20 mouse cellular contexts compared by ENCODE assay signal in the genomic region with DNA sequence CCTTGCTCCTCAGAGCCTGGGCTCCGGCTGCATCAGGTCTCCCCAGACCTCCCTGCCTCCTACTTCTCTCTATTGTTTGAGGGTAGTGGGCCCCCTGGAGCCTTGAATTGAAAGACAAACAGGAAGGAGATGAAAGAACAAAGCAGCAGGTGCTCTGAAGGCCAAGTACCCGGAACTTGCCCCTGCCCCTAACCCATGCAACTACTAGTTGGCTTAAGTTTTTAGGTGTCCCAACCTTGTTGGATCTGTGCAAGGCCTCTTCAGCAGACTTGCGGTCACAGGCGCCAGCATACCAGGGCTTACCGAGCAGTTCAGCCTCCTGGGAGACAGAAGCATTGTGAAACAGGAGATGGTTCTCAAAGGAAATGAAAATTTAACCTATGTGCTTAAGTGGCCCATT. TPM values are rescaled to one million over a fixed set of nuclear protein-coding genes. Genes with fewer than 3 reads are reported as not detected.
DNase-seq lines count a peak whose midpoint lies in the region; ATAC-seq lines count a peak whose summit lies in the region.
"Had no signal": no experiment of that assay in that cellular context is flagged by ENCODE, and none has a peak within 500 bp of the region (broad histone marks: within the 10 kb centered on the region; RNA-seq: fewer than 3 reads in every experiment).

No protein-coding gene starts in this region.

- WGBS in midbrain, embryonic 10.5 days, result 30% methylated on average over 5 of the region's 5 CpGs
- 29% methylated on average over 5 of the region's 5 CpGs for WGBS in neural tube, embryonic 15.5 days
- 39% methylated on average over 5 of the region's 5 CpGs for WGBS in forebrain, embryonic 14.5 days

- no peak overlapping the region for H3K9ac ChIP-seq in neural tube, embryonic 15.5 days (replicated peaks)
- no peak overlapping the region for H3K9ac ChIP-seq in forebrain, embryonic 14.5 days (ENCODE audit: low read length)
- H3K9ac ChIP-seq: hindbrain, embryonic 14.5 days; lung, embryonic 15.5 days; neural tube, embryonic 12.5 days had no signal

- ATAC-seq in common myeloid progenitor, adult 5-6 weeks (replicated peaks; ENCODE audit: low read depth, poor library complexity, severe bottlenecking), result peak; percentile 54; the same call in 1 of the 2 replicates
- no peak for ATAC-seq in neural tube, embryonic 15.5 days (ENCODE audit: low FRiP score)
- no peak for ATAC-seq in forebrain, embryonic 14.5 days
- ATAC-seq: activated CD4-positive, CD25-positive, alpha-beta regulatory T cell, adult 4 months; intestine, embryonic 16.5 days had no signal

- H3K27ac ChIP-seq in midbrain, embryonic 10.5 days (replicated peaks), result no peak overlapping the region
- no peak overlapping the region for H3K27ac ChIP-seq in neural tube, embryonic 15.5 days (replicated peaks)
- no peak overlapping the region for H3K27ac ChIP-seq in forebrain, embryonic 14.5 days (ENCODE audit: low read depth, low read length)
- H3K27ac ChIP-seq: hindbrain, embryonic 14.5 days; kidney, postnatal 0 days; left cerebral cortex, adult 2 months; limb, embryonic 10.5 days; lung, embryonic 15.5 days; neural tube, embryonic 12.5 days had no signal

- H3K4me1 ChIP-seq in midbrain, embryonic 10.5 days, result peaks cover 11% of the 10 kb centered on the region
- no peaks in the 10 kb centered on the region for H3K4me1 ChIP-seq in neural tube, embryonic 15.5 days
- H3K4me1 ChIP-seq in forebrain, embryonic 14.5 days (ENCODE audit: control insufficient read depth, insufficient read depth, low read length), result no peaks in the 10 kb centered on the region
- H3K4me1 ChIP-seq: lung, embryonic 15.5 days; neural tube, embryonic 12.5 days had no signal

- H3K27me3 ChIP-seq in midbrain, embryonic 10.5 days (ENCODE audit: low read depth, poor library complexity, severe bottlenecking), result no peaks in the 10 kb centered on the region
- no peaks in the 10 kb centered on the region for H3K27me3 ChIP-seq in neural tube, embryonic 15.5 days (replicated peaks)
- H3K27me3 ChIP-seq in forebrain, embryonic 14.5 days (replicated peaks; ENCODE audit: control insufficient read depth, insufficient read depth, low read length), result no peaks in the 10 kb centered on the region
- H3K27me3 ChIP-seq: lung, embryonic 15.5 days; neural tube, embryonic 12.5 days had no signal

- peak; percentile 37 for DNase-seq in adrenal gland, postnatal 14 days
- no peak for DNase-seq in adrenal gland, adult (ENCODE audit: inconsistent age in 2 of 2, low spot score in 1 of 2)
- DNase-seq in thymus, adult 18-20 months, result peak; percentile 16 to 54
- no peak for DNase-seq in midbrain, embryonic 10.5 days (ENCODE audit: low spot score)
- DNase-seq in cerebellum, adult 18-20 months, result no peak
- no peak for DNase-seq in forebrain, embryonic 14.5 days (ENCODE audit: low spot score)
- DNase-seq: cerebellum, postnatal 14 days; gastrocnemius, postnatal 10 days; right cerebral cortex, postnatal 14 days had no signal

- H3K4me2 ChIP-seq in neural tube, embryonic 15.5 days, result no peak overlapping the region
- no peak overlapping the region for H3K4me2 ChIP-seq in forebrain, embryonic 14.5 days (ENCODE audit: low read length)
- H3K4me2 ChIP-seq: hindbrain, embryonic 14.5 days; liver, embryonic 11.5 days; lung, embryonic 15.5 days; neural tube, embryonic 12.5 days had no signal

- no peaks in the 10 kb centered on the region for H3K36me3 ChIP-seq in midbrain, embryonic 10.5 days
- no peaks in the 10 kb centered on the region for H3K36me3 ChIP-seq in neural tube, embryonic 15.5 days
- H3K36me3 ChIP-seq in forebrain, embryonic 14.5 days (ENCODE audit: control insufficient read depth, insufficient read depth, low read length), result no peaks in the 10 kb centered on the region
- H3K36me3 ChIP-seq: limb, embryonic 10.5 days; lung, embryonic 15.5 days; neural tube, embryonic 12.5 days had no signal

- H3K4me3 ChIP-seq in midbrain, embryonic 10.5 days, result no peak overlapping the region
- H3K4me3 ChIP-seq in neural tube, embryonic 15.5 days (replicated peaks), result no peak overlapping the region
- no peak overlapping the region for H3K4me3 ChIP-seq in forebrain, embryonic 14.5 days (ENCODE audit: low read depth, low read length)
- H3K4me3 ChIP-seq: left cerebral cortex, adult 2 months; limb, embryonic 10.5 days; lung, embryonic 15.5 days; neural tube, embryonic 12.5 days had no signal

- H3K9me3 ChIP-seq in midbrain, embryonic 10.5 days (replicated peaks), result peaks cover 9% of the 10 kb centered on the region
- H3K9me3 ChIP-seq in neural tube, embryonic 15.5 days (replicated peaks), result peaks cover 4% of the 10 kb centered on the region
- H3K9me3 ChIP-seq in forebrain, embryonic 14.5 days (replicated peaks; ENCODE audit: control insufficient read depth, low read length), result 0 out of 2 replicates have a peak, but pooled peaks cover 2% of the 10 kb centered on the region
- H3K9me3 ChIP-seq: limb, embryonic 10.5 days; lung, embryonic 15.5 days had no signal

RNA-seq across cellular contexts. Expression of gene Zfp518a, which starts 41.5 kb away (rescaled TPM):
- total RNA-seq in adrenal gland, postnatal 14 days (2021), result 12.8 and 15.2 TPM in 2 replicates
- 36.4 and 39.2 TPM in 2 replicates for total RNA-seq in common myeloid progenitor, adult 5-6 weeks (2017)
- 12.0 and 12.3 TPM in 2 replicates for polyA plus RNA-seq in midbrain, embryonic 10.5 days (2016; fragmentation: Nextera tagmentation; extraction: Ambion mirVana)
- polyA plus RNA-seq in neural tube, embryonic 15.5 days (2015; fragmentation: Nextera tagmentation; extraction: Ambion mirVana), result 3.8 and 4.7 TPM in 2 replicates
- 9.8 and 11.2 TPM in 2 replicates for polyA plus RNA-seq in forebrain, embryonic 14.5 days (2014; fragmentation: Nextera tagmentation; extraction: Ambion mirVana)

RNA-seq across cellular contexts. Expression of gene Blnk, which starts 58.3 kb away (rescaled TPM):
- 1.7 and 4.8 TPM in 2 replicates for total RNA-seq in adrenal gland, postnatal 14 days (2021)
- total RNA-seq in common myeloid progenitor, adult 5-6 weeks (2017), result 0.05 and 0.78 TPM in 2 replicates
- polyA plus RNA-seq in midbrain, embryonic 10.5 days (2016; fragmentation: Nextera tagmentation; extraction: Ambion mirVana), result 0.14 and 0.43 TPM in 2 replicates
- polyA plus RNA-seq in neural tube, embryonic 15.5 days (2015; fragmentation: Nextera tagmentation; extraction: Ambion mirVana), result 1.0 and 3.7 TPM in 2 replicates
- polyA plus RNA-seq in forebrain, embryonic 14.5 days (2014; fragmentation: Nextera tagmentation; extraction: Ambion mirVana), result 0.52 and 0.53 TPM in 2 replicates

Comparison
In these comparisons a context has a peak if more than half of its experiments do, and no peak if none do; other contexts are left out.
1. DNase-seq: peak in adrenal gland, postnatal 14 days (single experiment) and thymus, adult 18-20 months (2 of 2); none in adrenal gland, adult (0 of 2), midbrain, embryonic 10.5 days (single experiment), cerebellum, adult 18-20 months (0 of 2) and forebrain, embryonic 14.5 days (single experiment).